Mouse (Mus musculus): ENCODE data around the gene Mslnl.

- no peak for TF ChIP-seq CTCF (IDR thresholded peaks at IDR 0.05; ENCODE audit: low read depth)
- no peak for TF ChIP-seq EP300 (IDR thresholded peaks at IDR 0.05; ENCODE audit: low read depth)
Measured at GRCm38 (mm10) chr17:25735745-25736144, at the start of gene Mslnl.

All from heart, postnatal 0 days (tissue).